Mouse (Mus musculus) stomach, postnatal 0 days (tissue): ENCODE results near the gene Ttc30b.

Experiments
- CTCF ChIP-seq: IDR thresholded peaks from 2 replicates; pipeline ENCODE4 v1.5.1; 2016; ENCODE audit warnings: antibody characterized with exemption, low read depth, mild to moderate bottlenecking, moderate library complexity
- EP300 ChIP-seq: optimal IDR thresholded peaks from 2 replicates; pipeline ENCODE3; 2016; ENCODE audit warnings: antibody characterized with exemption

GRCm38 (mm10) chr2:75953320-75953719, 14.9 kb upstream of the Ttc30b start:
- TF ChIP-seq EP300 (no peak), CTCF (no peak)
